Mouse (Mus musculus): ENCODE measurements around the gene Rtp2. TPM values are rescaled to one million over a fixed set of nuclear protein-coding genes. Genes with fewer than 3 reads are reported as not detected.

The Rtp2 gene
- total and polyA plus RNA-seq, 2 experiments from 2014 or later, result 0.24 TPM; not detected in 1

- 54% methylated on average over 12 of the region's 12 CpGs for WGBS
- Histone ChIP-seq H3K4me2 (ENCODE audit: low read depth, low read length) (no peak overlapping the region), H3K4me3 (ENCODE audit: low read length) (no peak overlapping the region), H3K9me3 (ENCODE audit: low read length) (no peaks in the 10 kb centered on the region), H3K27me3 (ENCODE audit: insufficient read depth, low read length) (peaks cover under 1% of the 10 kb centered on the region; the same call in 1 of the 2 replicates), H3K4me1 (ENCODE audit: insufficient read depth, low read length) (no peaks in the 10 kb centered on the region), H3K9ac (replicated peaks; ENCODE audit: low read length) (no peak overlapping the region), H3K27ac (no peak overlapping the region), H3K36me3 (ENCODE audit: insufficient read depth, low read length) (no peaks in the 10 kb centered on the region)
- DNase-seq (ENCODE audit: low spot score) (peak; percentile 20), ATAC-seq (no peak)
- no peak for TF ChIP-seq CTCF (IDR thresholded peaks at IDR 0.05; ENCODE audit: low read depth)
Measured at GRCm38 (mm10) chr16:23885098-23885497, 47.1 kb downstream of the Rtp2 start.

Other genes with a start within 250 kb of the Rtp2 start
- gene Sst, start 41.4 kb downstream of the Rtp2 start, total RNA-seq (2014; rRNA removed), result 232 and 270 TPM in 2 replicates
- 491 and 501 TPM in 2 replicates for gene Sst, start 41.4 kb downstream of the Rtp2 start, polyA plus RNA-seq (2015; fragmentation: Nextera tagmentation; extraction: Ambion mirVana)
- gene Gm37419, start 56.1 kb upstream of the Rtp2 start, total RNA-seq (2014; rRNA removed), result not detected in 2 replicates
- not detected in 2 replicates for gene Gm37419, start 56.1 kb upstream of the Rtp2 start, polyA plus RNA-seq (2015; fragmentation: Nextera tagmentation; extraction: Ambion mirVana)
- 1.8 and 4.6 TPM in 2 replicates for gene Bcl6, start 56.5 kb upstream of the Rtp2 start, total RNA-seq (2014; rRNA removed)
- 0.34 and 0.44 TPM in 2 replicates for gene Bcl6, start 56.5 kb upstream of the Rtp2 start, polyA plus RNA-seq (2015; fragmentation: Nextera tagmentation; extraction: Ambion mirVana)

All from hindbrain, postnatal 0 days (tissue).